Mouse (Mus musculus): ENCODE results near the gene Snx21. TPM values are rescaled to one million over a fixed set of nuclear protein-coding genes. Genes with fewer than 3 reads are reported as not detected.

Gene Snx21
- 18.4 and 21.2 TPM in 2 replicates for polyA plus RNA-seq (2015; fragmentation: Nextera tagmentation; extraction: Ambion mirVana)

- Histone ChIP-seq H3K9me3 (no peaks in the 10 kb centered on the region), H3K4me2 (replicated peaks) (peak within 1 kb of the TSS; percentile 86), H3K9ac (peak within 1 kb of the TSS; percentile 67), H3K27me3 (replicated peaks) (no peaks in the 10 kb centered on the region), H3K36me3 (peaks cover 4% of the 10 kb centered on the region; the same call in 1 of the 2 replicates), H3K4me3 (replicated peaks) (peak within 1 kb of the TSS; percentile 55), H3K4me1 (replicated peaks) (peaks cover 18% of the 10 kb centered on the region), H3K27ac (peak within 1 kb of the TSS; percentile 80)
- peak; percentile 96 for ATAC-seq
- under 1% methylated on average over 87 of the region's 89 CpGs for WGBS
Measured at GRCm38 (mm10) chr2:164785481-164786387, at the start of gene Snx21. Snx21 (plus strand) TSS chr2:164785823.

GRCm38 (mm10) chr2:164737377-164738090 lies 48.1 kb upstream of the Snx21 start:
- no peak overlapping the region for H3K9ac ChIP-seq

GRCm38 (mm10) chr2:164739876-164740275 lies 45.7 kb upstream of the Snx21 start:
- Histone ChIP-seq H3K9ac (no peak overlapping the region), H3K27ac (no peak overlapping the region), H3K4me3 (replicated peaks) (no peak overlapping the region), H3K36me3 (no peaks in the 10 kb centered on the region), H3K4me1 (replicated peaks) (0 out of 2 replicates have a peak, but pooled peaks cover under 1% of the 10 kb centered on the region), H3K27me3 (replicated peaks) (no peaks in the 10 kb centered on the region), H3K9me3 (no peaks in the 10 kb centered on the region), H3K4me2 (replicated peaks) (no peak overlapping the region)
- WGBS: 57% methylated on average over 7 of the region's 7 CpGs
- no peak for ATAC-seq

More at GRCm38 (mm10) chr2:164737377-164738090, 48.1 kb upstream of the Snx21 start:
- peak overlapping the region; percentile 66 for H3K27ac ChIP-seq
- ATAC-seq: peak; percentile 96
- no peak overlapping the region for H3K4me3 ChIP-seq (replicated peaks)
- no peaks in the 10 kb centered on the region for H3K36me3 ChIP-seq
- WGBS: 55% methylated on average over 3 of the region's 3 CpGs
- H3K4me1 ChIP-seq (replicated peaks): peaks cover 11% of the 10 kb centered on the region
- no peak overlapping the region for H3K4me2 ChIP-seq (replicated peaks)
- no peaks in the 10 kb centered on the region for H3K9me3 ChIP-seq
- no peaks in the 10 kb centered on the region for H3K27me3 ChIP-seq (replicated peaks)

- peak overlapping the region; percentile 84 for H3K4me3 ChIP-seq (replicated peaks)
- 0 out of 2 replicates have a peak, but pooled peaks cover 4% of the 10 kb centered on the region for H3K36me3 ChIP-seq
- H3K9ac ChIP-seq: peak overlapping the region; percentile 90; the same call in 1 of the 2 replicates
- H3K27me3 ChIP-seq (replicated peaks): no peaks in the 10 kb centered on the region
- H3K9me3 ChIP-seq: no peaks in the 10 kb centered on the region
- no peak overlapping the region for H3K27ac ChIP-seq
- H3K4me2 ChIP-seq (replicated peaks): peak overlapping the region; percentile 66
- 68% methylated on average over 13 of the region's 13 CpGs for WGBS
- peaks cover 16% of the 10 kb centered on the region for H3K4me1 ChIP-seq (replicated peaks)
- ATAC-seq: no peak
Measured at GRCm38 (mm10) chr2:164744987-164745386, 40.6 kb upstream of the Snx21 start.

- Histone ChIP-seq H3K36me3 (peaks cover 4% of the 10 kb centered on the region; the same call in 1 of the 2 replicates), H3K4me2 (replicated peaks) (peak within 1 kb of the TSS; percentile 66), H3K4me1 (replicated peaks) (peaks cover 16% of the 10 kb centered on the region), H3K27me3 (replicated peaks) (no peaks in the 10 kb centered on the region), H3K9ac (peak within 1 kb of the TSS; percentile 90), H3K9me3 (no peaks in the 10 kb centered on the region), H3K4me3 (replicated peaks) (peak within 1 kb of the TSS; percentile 84), H3K27ac (peak within 1 kb of the TSS; percentile 69)
- under 1% methylated on average over 60 of the region's 70 CpGs for WGBS
- ATAC-seq: peak; percentile 94
Measured at GRCm38 (mm10) chr2:164745843-164746479, 39.7 kb upstream of the Snx21 start, which contains the start of the genes Wfdc3 and Dnttip1. Wfdc3 (minus strand) TSS chr2:164745931. Dnttip1 (plus strand) TSS chr2:164745983.

GRCm38 (mm10) chr2:164746693-164747092 lies 38.9 kb upstream of the Snx21 start:
- 41% methylated on average over 8 of the region's 8 CpGs for WGBS
- ATAC-seq: no peak
- H3K27ac ChIP-seq: no peak overlapping the region

GRCm38 (mm10) chr2:164748191-164748590 lies 37.4 kb upstream of the Snx21 start:
- Histone ChIP-seq H3K9ac (no peak overlapping the region), H3K27ac (no peak overlapping the region), H3K4me1 (replicated peaks) (peaks cover 16% of the 10 kb centered on the region), H3K27me3 (replicated peaks) (no peaks in the 10 kb centered on the region), H3K9me3 (no peaks in the 10 kb centered on the region), H3K4me2 (replicated peaks) (no peak overlapping the region), H3K4me3 (replicated peaks) (no peak overlapping the region), H3K36me3 (peaks cover 6% of the 10 kb centered on the region; the same call in 1 of the 2 replicates)
- ATAC-seq: no peak
- WGBS: 88% methylated on average over 4 of the region's 4 CpGs

More at GRCm38 (mm10) chr2:164746693-164747092, 38.9 kb upstream of the Snx21 start:
- Histone ChIP-seq H3K36me3 (peaks cover 4% of the 10 kb centered on the region; the same call in 1 of the 2 replicates), H3K4me2 (replicated peaks) (peak overlapping the region; percentile 66), H3K4me1 (replicated peaks) (peaks cover 16% of the 10 kb centered on the region), H3K9me3 (no peaks in the 10 kb centered on the region), H3K27me3 (replicated peaks) (no peaks in the 10 kb centered on the region), H3K4me3 (replicated peaks) (peak overlapping the region; percentile 84), H3K9ac (peak overlapping the region; percentile 90)

- H3K27me3 ChIP-seq (replicated peaks): no peaks in the 10 kb centered on the region
- no peak overlapping the region for H3K27ac ChIP-seq
Measured at GRCm38 (mm10) chr2:164748991-164749390, 36.6 kb upstream of the Snx21 start.

GRCm38 (mm10) chr2:164752454-164752853 lies 33.2 kb upstream of the Snx21 start:
- Histone ChIP-seq H3K4me3 (replicated peaks) (no peak overlapping the region), H3K36me3 (peaks cover 43% of the 10 kb centered on the region), H3K4me2 (replicated peaks) (no peak overlapping the region), H3K4me1 (replicated peaks) (0 out of 2 replicates have a peak, but pooled peaks cover 1% of the 10 kb centered on the region), H3K9me3 (no peaks in the 10 kb centered on the region), H3K9ac (no peak overlapping the region), H3K27ac (no peak overlapping the region), H3K27me3 (replicated peaks) (no peaks in the 10 kb centered on the region)
- 88% methylated on average over 2 of the region's 2 CpGs for WGBS
- no peak for ATAC-seq

More at GRCm38 (mm10) chr2:164748991-164749390, 36.6 kb upstream of the Snx21 start:
- Histone ChIP-seq H3K4me3 (replicated peaks) (no peak overlapping the region), H3K9me3 (no peaks in the 10 kb centered on the region), H3K9ac (no peak overlapping the region), H3K4me1 (replicated peaks) (peaks cover 16% of the 10 kb centered on the region), H3K4me2 (replicated peaks) (no peak overlapping the region), H3K36me3 (peaks cover 12% of the 10 kb centered on the region)
- WGBS: 88% methylated on average over 6 of the region's 6 CpGs
- no peak for ATAC-seq

- ATAC-seq: no peak
- peaks cover 50% of the 10 kb centered on the region for H3K36me3 ChIP-seq
- 77% methylated on average over 11 of the region's 11 CpGs for WGBS
Measured at GRCm38 (mm10) chr2:164754105-164754504, 31.5 kb upstream of the Snx21 start.

GRCm38 (mm10) chr2:164754800-164755199 lies 30.8 kb upstream of the Snx21 start:
- no peak overlapping the region for H3K27ac ChIP-seq
- no peaks in the 10 kb centered on the region for H3K9me3 ChIP-seq
- ATAC-seq: no peak
- no peaks in the 10 kb centered on the region for H3K27me3 ChIP-seq (replicated peaks)
- H3K4me3 ChIP-seq (replicated peaks): no peak overlapping the region
- 84% methylated on average over 2 of the region's 2 CpGs for WGBS
- H3K4me1 ChIP-seq (replicated peaks): no peaks in the 10 kb centered on the region
- peaks cover 54% of the 10 kb centered on the region for H3K36me3 ChIP-seq
- no peak overlapping the region for H3K4me2 ChIP-seq (replicated peaks)
- no peak overlapping the region for H3K9ac ChIP-seq

More at GRCm38 (mm10) chr2:164754105-164754504, 31.5 kb upstream of the Snx21 start:
- H3K9ac ChIP-seq: no peak overlapping the region
- no peak overlapping the region for H3K4me3 ChIP-seq (replicated peaks)
- H3K9me3 ChIP-seq: no peaks in the 10 kb centered on the region
- H3K4me1 ChIP-seq (replicated peaks): no peaks in the 10 kb centered on the region
- no peak overlapping the region for H3K4me2 ChIP-seq (replicated peaks)
- no peaks in the 10 kb centered on the region for H3K27me3 ChIP-seq (replicated peaks)
- H3K27ac ChIP-seq: no peak overlapping the region

Measured in intestine, embryonic 15.5 days (tissue).